Mouse (Mus musculus): ENCODE results near the gene Washc4. TPM values are rescaled to one million over a fixed set of nuclear protein-coding genes. Genes with fewer than 3 reads are reported as not detected.

Gene Washc4
- total RNA-seq, 1 experiment: 38.2 TPM

- TF ChIP-seq MAFK (IDR thresholded peaks at IDR 0.05; ENCODE audit: insufficient read depth, low read depth, low read length): no peak
- TF ChIP-seq ZNF384 (IDR thresholded peaks at IDR 0.05; ENCODE audit: low read depth, low read length): no peak
- no peak for TF ChIP-seq HCFC1 (IDR thresholded peaks at IDR 0.05; ENCODE audit: borderline replicate concordance, insufficient read depth, low read length)
- TF ChIP-seq CHD2 (IDR thresholded peaks at IDR 0.05; ENCODE audit: low read depth, low read length): no peak
- TF ChIP-seq ZC3H11A (IDR thresholded peaks at IDR 0.05; ENCODE audit: borderline replicate concordance, low read depth, low read length): no peak
- in situ Hi-C loops (cut with MboI; ENCODE audit: low sequenced_read_pairs in 2 of 2, unreplicated experiment in 2 of 2): no loop called here
- DNase-seq (ENCODE audit: low read depth, low spot score): no peak
- Histone ChIP-seq H3K27ac (ENCODE audit: insufficient read depth, low read depth, low read length, poor library complexity, severe bottlenecking) (no peak overlapping the region), H3K9ac (ENCODE audit: insufficient read depth, low read depth, low read length, poor library complexity, severe bottlenecking) (no peak overlapping the region), H3K4me1 (ENCODE audit: control insufficient read depth in 2 of 2, insufficient read depth in 2 of 2, low read length in 2 of 2, poor library complexity in 1 of 2) (peaks cover 4% of the 10 kb centered on the region in 2 experiments; a peak in 1 of 4 replicates), H3K36me3 (ENCODE audit: control insufficient read depth, insufficient read depth, low read length, poor library complexity, severe bottlenecking) (no peaks in the 10 kb centered on the region; the same call in 1 of the 2 replicates), H3K4me3 (ENCODE audit: insufficient read depth in 1 of 2, low read depth in 1 of 2, low read length in 2 of 2, poor library complexity in 1 of 2, severe bottlenecking in 1 of 2) (no peak overlapping the region), H3K9me3 (ENCODE audit: control insufficient read depth, insufficient read depth, low read depth, low read length) (no peaks in the 10 kb centered on the region)
Observed at GRCm38 (mm10) chr10:83644865-83645715, 101.5 kb downstream of the Washc4 start.

- Histone ChIP-seq H3K4me3 (ENCODE audit: insufficient read depth in 1 of 2, low read depth in 1 of 2, low read length in 2 of 2, poor library complexity in 1 of 2, severe bottlenecking in 1 of 2) (no peak overlapping the region), H3K27ac (ENCODE audit: insufficient read depth, low read depth, low read length, poor library complexity, severe bottlenecking) (no peak overlapping the region), H3K4me1 (ENCODE audit: control insufficient read depth in 2 of 2, insufficient read depth in 2 of 2, low read length in 2 of 2, poor library complexity in 1 of 2) (peaks cover 4% of the 10 kb centered on the region in 2 experiments; a peak in 1 of 4 replicates), H3K9ac (ENCODE audit: insufficient read depth, low read depth, low read length, poor library complexity, severe bottlenecking) (no peak overlapping the region), H3K36me3 (ENCODE audit: control insufficient read depth, insufficient read depth, low read length, poor library complexity, severe bottlenecking) (no peaks in the 10 kb centered on the region; the same call in 1 of the 2 replicates), H3K9me3 (ENCODE audit: control insufficient read depth, insufficient read depth, low read depth, low read length) (no peaks in the 10 kb centered on the region)
- in situ Hi-C loops (cut with MboI; ENCODE audit: low sequenced_read_pairs in 2 of 2, unreplicated experiment in 2 of 2): no loop called here
- TF ChIP-seq MAFK (IDR thresholded peaks at IDR 0.05; ENCODE audit: insufficient read depth, low read depth, low read length) (no peak), CHD2 (IDR thresholded peaks at IDR 0.05; ENCODE audit: low read depth, low read length) (no peak), HCFC1 (IDR thresholded peaks at IDR 0.05; ENCODE audit: borderline replicate concordance, insufficient read depth, low read length) (no peak), ZNF384 (IDR thresholded peaks at IDR 0.05; ENCODE audit: low read depth, low read length) (no peak), ZC3H11A (IDR thresholded peaks at IDR 0.05; ENCODE audit: borderline replicate concordance, low read depth, low read length) (no peak)
- no peak for DNase-seq (ENCODE audit: low read depth, low spot score)
Observed at GRCm38 (mm10) chr10:83645716-83645990, 102.1 kb downstream of the Washc4 start.

Other genes with a start within 250 kb of the Washc4 start
- 0.63 and 1.1 TPM in 2 replicates for gene Slc41a2, start 205.9 kb upstream of the Washc4 start, total RNA-seq (2012; rRNA removed)
- 3.5 and 4.5 TPM in 2 replicates for gene D10Wsu102e, start 183.5 kb upstream of the Washc4 start, total RNA-seq (2012; rRNA removed)
- gene Aldh1l2, start 9.6 kb upstream of the Washc4 start, total RNA-seq (2012; rRNA removed): 2.0 and 3.4 TPM in 2 replicates
- gene Appl2, start 105.0 kb downstream of the Washc4 start, total RNA-seq (2012; rRNA removed): 13.9 and 20.6 TPM in 2 replicates
- 35.3 and 55.6 TPM in 2 replicates for gene 1500009L16Rik, start 179.1 kb downstream of the Washc4 start, total RNA-seq (2012; rRNA removed)